Mouse (Mus musculus): ENCODE measurements around the gene Colgalt2.

GRCm38 (mm10) chr1:152536416-152537018 lies 136.9 kb downstream of the Colgalt2 start:
- TF ChIP-seq CTCF (IDR thresholded peaks at IDR 0.05; ENCODE audit: low read depth) (no peak), EP300 (IDR thresholded peaks at IDR 0.05; ENCODE audit: low read depth) (no peak)
